Mouse (Mus musculus) megakaryocyte, embryonic 14.5 days (primary cell): ENCODE data around the gene Vmn1r213. TPM values are rescaled to one million over a fixed set of nuclear protein-coding genes. Genes with fewer than 3 reads are reported as not detected.

Experiments
- H3K27me3 ChIP-seq: replicated peaks from 2 replicates; pipeline ENCODE3; 2012; ENCODE audit warnings: inconsistent platforms
- H3K36me3 ChIP-seq: replicated peaks from 2 replicates; pipeline ENCODE3; 2012; ENCODE audit warnings: low read length, inconsistent platforms, mixed read lengths
- H3K4me1 ChIP-seq: 2 replicates; pipeline ENCODE4 v1.6.1; 2012; ENCODE audit warnings: inconsistent platforms
- H3K4me3 ChIP-seq: replicated peaks from 2 replicates; pipeline ENCODE3; 2012; ENCODE audit warnings: moderate library complexity, mild to moderate bottlenecking, inconsistent platforms
- H3K9me3 ChIP-seq: 2 replicates; pipeline ENCODE4 v1.6.1; 2012; ENCODE audit warnings: inconsistent platforms
- FLI1 ChIP-seq: IDR thresholded peaks from 2 replicates; pipeline ENCODE4 v1.6.1; 2012; ENCODE audit warnings: low read length, inconsistent platforms, mixed read lengths
- GATA1 ChIP-seq: IDR thresholded peaks from 3 replicates; pipeline ENCODE4 v1.6.1; 2012; ENCODE audit warnings: mixed read lengths, low read length, inconsistent platforms, borderline replicate concordance
- polyA plus RNA-seq: library from polyadenylated mRNA; stranded (reverse); fragments of >175 nt; gene quantifications from 2 replicates; pipeline ENCODE4 v1.2.3, GENCODE M21; 2012; ENCODE audit warnings: low replicate concordance; ENCODE audit not compliant: insufficient read depth

The Vmn1r213 gene
- not detected in 2 replicates for polyA plus RNA-seq

DNA sequence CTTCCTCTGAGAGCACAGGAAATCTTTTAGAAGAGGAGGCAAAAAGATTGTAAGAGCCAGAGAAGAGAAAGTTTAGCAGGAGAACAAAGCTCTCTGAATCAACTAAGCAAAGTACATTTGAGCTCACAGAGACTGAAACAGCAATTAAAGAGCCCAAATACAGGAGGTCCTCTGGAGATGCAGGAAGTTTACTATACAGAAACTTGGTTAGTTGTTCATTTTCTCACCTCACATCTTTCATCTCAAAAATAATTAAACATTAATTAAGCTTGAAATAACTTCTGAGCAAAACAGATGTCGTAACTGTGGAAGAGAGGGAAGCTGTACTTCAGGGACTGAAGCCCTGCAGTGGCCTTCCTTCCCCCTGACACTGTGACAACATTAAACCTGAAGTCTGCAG lies at the start of gene Vmn1r213:
Gene Vmn1r213, plus strand, starts transcription at position 301 of the 400 bp plus-strand sequence.
- TF ChIP-seq GATA1, result no peak
- TF ChIP-seq FLI1, result no peak
- H3K9me3 ChIP-seq, result peaks cover 2% of the 10 kb centered on the region; the same call in 1 of the 2 replicates
- H3K4me1 ChIP-seq, result no peaks in the 10 kb centered on the region
- H3K36me3 ChIP-seq, result no peaks in the 10 kb centered on the region
- H3K4me3 ChIP-seq, result no peak within 1 kb of the TSS
- no peaks in the 10 kb centered on the region for H3K27me3 ChIP-seq

DNA sequence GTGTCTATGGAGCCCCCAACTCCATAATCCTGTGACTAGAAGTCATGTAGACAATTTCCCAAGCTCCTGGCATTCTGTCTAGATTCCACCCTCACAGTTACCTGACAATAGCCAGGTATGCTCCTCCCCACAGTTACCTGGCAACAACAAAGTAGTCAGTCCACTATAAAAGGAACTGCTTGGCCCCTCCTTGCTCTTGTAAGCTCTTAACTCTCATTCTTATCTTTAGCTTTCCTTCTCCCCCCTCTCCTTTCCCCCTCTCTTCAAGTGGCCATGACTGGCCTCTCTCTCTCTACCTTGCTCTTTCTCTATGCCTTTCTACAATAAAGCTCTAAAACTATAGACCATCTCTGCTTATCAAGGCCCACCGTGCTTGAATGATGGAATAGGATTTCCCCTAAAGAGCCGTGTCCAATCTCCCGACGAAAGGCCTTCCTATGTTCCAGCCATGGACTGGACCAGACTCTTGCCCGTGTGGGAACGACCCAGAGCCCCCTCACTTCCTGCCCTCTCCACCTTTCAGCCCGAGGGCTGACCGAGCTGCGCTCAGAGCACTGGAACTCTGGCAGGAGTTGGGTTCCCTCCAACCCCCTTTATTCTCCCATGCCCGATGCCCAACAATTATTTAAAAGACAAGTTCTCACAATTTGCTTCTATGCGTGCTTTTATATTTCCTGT lies 17.1 kb upstream of the Vmn1r213 start:
- TF ChIP-seq FLI1, result no peak
- TF ChIP-seq GATA1, result no peak
- Histone ChIP-seq H3K4me3 (no peak overlapping the region), H3K9me3 (peaks cover 21% of the 10 kb centered on the region), H3K36me3 (no peaks in the 10 kb centered on the region), H3K27me3 (no peaks in the 10 kb centered on the region), H3K4me1 (no peaks in the 10 kb centered on the region)

DNA sequence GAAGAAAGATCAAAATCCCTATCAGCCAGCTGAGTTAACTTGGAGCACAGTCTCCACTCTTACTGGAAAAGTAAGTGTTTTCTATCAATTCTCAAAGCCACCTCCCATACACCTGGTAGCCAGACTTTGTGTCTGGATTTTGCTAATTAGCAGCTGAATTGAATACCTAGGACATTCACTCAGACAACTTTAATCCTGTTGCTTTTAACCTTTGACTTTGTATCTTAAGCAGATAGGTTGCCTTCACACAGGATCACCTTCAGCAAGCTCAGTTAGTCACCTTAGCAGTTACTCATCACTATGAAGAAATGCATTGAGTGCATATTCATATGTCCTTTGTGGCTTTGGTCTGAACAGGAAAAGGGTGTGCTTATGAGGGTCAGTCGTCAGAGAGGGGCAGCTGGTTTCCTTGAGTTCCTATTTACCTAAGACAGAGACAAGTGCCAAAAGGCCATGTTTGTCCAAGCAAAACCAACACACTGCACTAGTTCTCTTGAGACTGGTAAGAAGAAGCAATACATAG lies 15.2 kb upstream of the Vmn1r213 start:
- Histone ChIP-seq H3K27me3 (no peaks in the 10 kb centered on the region), H3K9me3 (peaks cover 37% of the 10 kb centered on the region), H3K4me3 (no peak overlapping the region), H3K4me1 (no peaks in the 10 kb centered on the region), H3K36me3 (no peaks in the 10 kb centered on the region)
- TF ChIP-seq GATA1 (no peak), FLI1 (no peak)

- peaks cover 42% of the 10 kb centered on the region for H3K9me3 ChIP-seq
- H3K27me3 ChIP-seq, result no peaks in the 10 kb centered on the region
- no peaks in the 10 kb centered on the region for H3K4me1 ChIP-seq
- H3K36me3 ChIP-seq, result no peaks in the 10 kb centered on the region
- no peak overlapping the region for H3K4me3 ChIP-seq
- TF ChIP-seq FLI1, result no peak
- TF ChIP-seq GATA1, result no peak
Observed at GRCm38 (mm10) chr13:22992721-22993120, 14.7 kb upstream of the Vmn1r213 start.

- Histone ChIP-seq H3K4me1 (no peaks in the 10 kb centered on the region), H3K4me3 (no peak overlapping the region), H3K27me3 (no peaks in the 10 kb centered on the region), H3K9me3 (0 out of 2 replicates have a peak, but pooled peaks cover 3% of the 10 kb centered on the region), H3K36me3 (no peaks in the 10 kb centered on the region)
- TF ChIP-seq FLI1 (no peak), GATA1 (no peak)
Observed at GRCm38 (mm10) chr13:23018158-23018557, 10.7 kb downstream of the Vmn1r213 start.

GRCm38 (mm10) chr13:23024812-23025211 lies 17.4 kb downstream of the Vmn1r213 start:
- Histone ChIP-seq H3K4me3 (no peak overlapping the region), H3K36me3 (no peaks in the 10 kb centered on the region), H3K9me3 (peaks cover 15% of the 10 kb centered on the region; the same call in 1 of the 2 replicates), H3K4me1 (no peaks in the 10 kb centered on the region), H3K27me3 (no peaks in the 10 kb centered on the region)
- TF ChIP-seq GATA1 (no peak), FLI1 (no peak)

GRCm38 (mm10) chr13:23030118-23030517 lies 22.7 kb downstream of the Vmn1r213 start, which contains the start of gene Vmn1r214:
Vmn1r214 (plus strand) TSS chr13:23030418.
- H3K27me3 ChIP-seq, result no peaks in the 10 kb centered on the region
- no peaks in the 10 kb centered on the region for H3K36me3 ChIP-seq
- TF ChIP-seq GATA1 (no peak), FLI1 (no peak)
- H3K9me3 ChIP-seq, result peaks cover 7% of the 10 kb centered on the region; the same call in 1 of the 2 replicates
- H3K4me3 ChIP-seq, result no peak within 1 kb of the TSS
- H3K4me1 ChIP-seq, result no peaks in the 10 kb centered on the region

DNA sequence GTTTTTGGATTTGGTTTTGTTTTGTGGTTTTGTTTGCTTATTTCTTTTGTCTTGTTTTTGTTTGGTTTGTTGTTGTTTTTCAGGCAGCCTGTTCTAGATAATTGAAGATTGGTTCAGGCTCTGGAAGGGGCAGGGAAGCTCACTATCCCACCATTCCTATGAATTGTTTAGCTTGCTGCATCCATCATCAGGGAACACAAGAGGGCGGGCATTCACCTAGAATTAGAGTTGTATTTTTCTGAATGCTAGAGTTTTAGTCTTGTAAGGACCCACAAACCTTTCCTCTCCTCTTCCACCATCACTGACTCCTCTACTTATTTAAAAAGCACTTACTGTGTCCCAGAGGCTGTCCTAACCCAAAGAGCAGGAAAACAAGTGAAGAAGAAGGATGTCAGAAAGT lies 50.3 kb downstream of the Vmn1r213 start:
- no peak for TF ChIP-seq GATA1
- TF ChIP-seq FLI1, result no peak
- H3K36me3 ChIP-seq, result no peaks in the 10 kb centered on the region
- H3K9me3 ChIP-seq, result no peaks in the 10 kb centered on the region
- no peaks in the 10 kb centered on the region for H3K27me3 ChIP-seq
- H3K4me3 ChIP-seq, result no peak overlapping the region
- H3K4me1 ChIP-seq, result no peaks in the 10 kb centered on the region

Other genes with a start within 250 kb of the Vmn1r213 start
- not detected in 2 replicates for gene Vmn1r208, start 230.3 kb upstream of the Vmn1r213 start, polyA plus RNA-seq
- gene Vmn1r209, start 198.0 kb upstream of the Vmn1r213 start, polyA plus RNA-seq, result 0.34 TPM in 1 of 2 replicates, not detected in the other
- not detected in 2 replicates for gene Vmn1r210, start 176.3 kb upstream of the Vmn1r213 start, polyA plus RNA-seq
- gene Vmn1r211, start 150.1 kb upstream of the Vmn1r213 start, polyA plus RNA-seq, result not detected in 2 replicates
- not detected in 2 replicates for gene Vmn1r212, start 123.5 kb upstream of the Vmn1r213 start, polyA plus RNA-seq
- gene Vmn1r214, start 22.8 kb downstream of the Vmn1r213 start, polyA plus RNA-seq, result not detected in 2 replicates
- gene Vmn1r215, start 60.4 kb downstream of the Vmn1r213 start, polyA plus RNA-seq, result 5.8 TPM in 1 of 2 replicates, not detected in the other
- gene Vmn1r217, start 110.6 kb downstream of the Vmn1r213 start, polyA plus RNA-seq, result not detected in 2 replicates
- gene Vmn1r218, start 125.5 kb downstream of the Vmn1r213 start, polyA plus RNA-seq, result not detected in 2 replicates
- 0.07 TPM in 1 of 2 replicates, not detected in the other for gene Vmn1r219, start 151.7 kb downstream of the Vmn1r213 start, polyA plus RNA-seq
- gene Vmn1r220, start 180.3 kb downstream of the Vmn1r213 start, polyA plus RNA-seq, result not detected in 2 replicates
- gene Vmn1r221, start 206.5 kb downstream of the Vmn1r213 start, polyA plus RNA-seq, result not detected in 2 replicates
- not detected in 2 replicates for gene Vmn1r222, start 228.3 kb downstream of the Vmn1r213 start, polyA plus RNA-seq
- not detected in 2 replicates for gene Vmn1r223, start 239.5 kb downstream of the Vmn1r213 start, polyA plus RNA-seq